Mouse (Mus musculus): ENCODE results near the gene Bcl2l10.

GRCm38 (mm10) chr9:75368779-75369178, 21.2 kb downstream of the Bcl2l10 start:
- TF ChIP-seq CTCF (conservative IDR thresholded peaks at IDR 0.05; ENCODE audit: low read length) (no peak), NANOG (IDR thresholded peaks at IDR 0.05; ENCODE audit: borderline replicate concordance, low read length) (no peak), POU5F1 (IDR thresholded peaks at IDR 0.05; ENCODE audit: borderline replicate concordance, low read length) (no peak)
